Mouse (Mus musculus): ENCODE results near the gene Ran. TPM values are rescaled to one million over a fixed set of nuclear protein-coding genes. Genes with fewer than 3 reads are reported as not detected.

Ran gene
- polyA plus RNA-seq, 1 experiment: 240 TPM

DNA sequence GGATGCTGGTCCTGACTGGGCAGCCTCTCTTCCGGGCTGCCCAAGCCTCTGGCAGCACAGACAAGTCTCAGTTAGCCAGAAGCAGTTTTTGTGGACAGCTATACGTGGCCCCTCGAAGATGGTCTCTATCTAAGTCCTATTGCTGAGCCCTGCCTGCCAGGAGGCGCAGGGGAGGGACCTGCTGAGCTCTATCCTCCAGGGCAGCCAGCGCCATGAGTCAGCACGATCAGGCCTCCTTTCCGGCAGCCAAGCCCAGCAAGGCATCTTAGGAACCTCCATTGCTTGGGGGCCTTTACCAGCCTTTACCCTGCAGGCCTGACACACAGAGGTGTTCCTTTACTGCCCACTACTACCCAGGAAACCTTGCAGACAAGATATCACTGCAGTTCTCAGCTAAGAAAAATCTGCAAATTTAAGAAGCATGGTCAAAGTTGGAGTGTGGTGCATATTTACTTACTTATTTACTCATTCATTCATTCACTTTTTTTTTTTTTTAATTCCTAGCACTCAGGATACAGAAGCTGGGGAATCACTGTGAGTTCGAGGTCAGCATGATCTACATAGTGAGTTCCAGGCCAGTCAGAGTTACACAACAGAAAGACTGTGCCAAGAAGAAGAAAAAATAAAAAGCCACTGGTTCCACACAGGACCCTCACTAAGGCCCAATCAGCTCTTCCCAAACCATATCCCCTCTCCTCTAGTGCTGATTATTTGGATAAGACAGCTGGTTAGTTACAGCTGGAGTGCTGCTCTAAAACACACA is 19.0 kb upstream of the Ran start:
- DNase-seq (ENCODE audit: low read depth): no peak
- no peak for TF ChIP-seq CTCF (IDR thresholded peaks at IDR 0.05; ENCODE audit: borderline replicate concordance, extremely low read depth, insufficient read depth, insufficient read length)
- TF ChIP-seq POLR2A (IDR thresholded peaks at IDR 0.05; ENCODE audit: borderline replicate concordance, extremely low read depth, insufficient read depth, insufficient read length, poor library complexity, severe bottlenecking): no peak

DNA sequence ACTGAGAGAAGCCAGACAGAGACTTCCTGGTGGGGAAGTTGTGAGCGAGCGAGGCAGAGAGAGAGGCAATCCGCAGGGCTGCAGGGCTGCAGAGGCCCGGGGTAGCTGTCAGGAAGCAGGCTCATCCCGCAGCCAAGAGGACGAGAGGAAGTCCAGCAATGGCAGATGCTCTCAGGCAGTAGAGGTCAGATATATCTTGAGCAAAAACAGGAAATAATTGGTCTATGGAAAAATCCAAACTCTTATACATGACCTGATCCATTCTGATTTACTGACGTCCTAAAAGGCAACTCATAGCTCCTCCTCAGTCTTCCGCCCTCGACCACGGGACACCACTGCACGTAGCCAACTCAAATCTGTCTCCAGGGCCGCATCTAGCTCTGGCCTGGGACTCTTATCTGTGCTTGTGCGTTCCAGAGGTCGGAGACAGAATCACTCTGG is 17.3 kb upstream of the Ran start:
- TF ChIP-seq POLR2A (IDR thresholded peaks at IDR 0.05; ENCODE audit: borderline replicate concordance, extremely low read depth, insufficient read depth, insufficient read length, poor library complexity, severe bottlenecking) (no peak), CTCF (IDR thresholded peaks at IDR 0.05; ENCODE audit: borderline replicate concordance, extremely low read depth, insufficient read depth, insufficient read length) (no peak)
- no peak for DNase-seq (ENCODE audit: low read depth)

DNA sequence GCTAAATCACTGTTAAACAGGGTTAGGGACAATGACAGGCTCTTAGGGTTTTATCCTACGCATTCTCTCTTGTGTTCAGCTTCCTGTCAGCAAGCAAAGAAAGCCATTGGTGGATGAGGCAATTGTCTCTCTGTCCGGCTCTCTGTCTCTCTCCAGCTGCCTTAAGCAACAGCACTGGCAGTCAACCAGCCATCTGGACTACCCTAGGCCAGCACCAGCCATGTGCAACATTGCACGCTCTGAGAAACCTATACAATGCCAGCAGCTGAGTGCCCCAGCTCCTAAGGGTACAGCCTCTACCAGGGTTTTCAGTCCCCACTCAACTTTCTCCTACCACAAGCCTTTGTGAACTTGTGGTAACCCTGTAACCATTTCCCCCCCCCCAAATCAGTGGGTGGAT is 14.5 kb upstream of the Ran start:
- DNase-seq (ENCODE audit: low read depth): peak; percentile 29
- no peak for TF ChIP-seq CTCF (IDR thresholded peaks at IDR 0.05; ENCODE audit: borderline replicate concordance, extremely low read depth, insufficient read depth, insufficient read length)
- no peak for TF ChIP-seq POLR2A (IDR thresholded peaks at IDR 0.05; ENCODE audit: borderline replicate concordance, extremely low read depth, insufficient read depth, insufficient read length, poor library complexity, severe bottlenecking)

DNA sequence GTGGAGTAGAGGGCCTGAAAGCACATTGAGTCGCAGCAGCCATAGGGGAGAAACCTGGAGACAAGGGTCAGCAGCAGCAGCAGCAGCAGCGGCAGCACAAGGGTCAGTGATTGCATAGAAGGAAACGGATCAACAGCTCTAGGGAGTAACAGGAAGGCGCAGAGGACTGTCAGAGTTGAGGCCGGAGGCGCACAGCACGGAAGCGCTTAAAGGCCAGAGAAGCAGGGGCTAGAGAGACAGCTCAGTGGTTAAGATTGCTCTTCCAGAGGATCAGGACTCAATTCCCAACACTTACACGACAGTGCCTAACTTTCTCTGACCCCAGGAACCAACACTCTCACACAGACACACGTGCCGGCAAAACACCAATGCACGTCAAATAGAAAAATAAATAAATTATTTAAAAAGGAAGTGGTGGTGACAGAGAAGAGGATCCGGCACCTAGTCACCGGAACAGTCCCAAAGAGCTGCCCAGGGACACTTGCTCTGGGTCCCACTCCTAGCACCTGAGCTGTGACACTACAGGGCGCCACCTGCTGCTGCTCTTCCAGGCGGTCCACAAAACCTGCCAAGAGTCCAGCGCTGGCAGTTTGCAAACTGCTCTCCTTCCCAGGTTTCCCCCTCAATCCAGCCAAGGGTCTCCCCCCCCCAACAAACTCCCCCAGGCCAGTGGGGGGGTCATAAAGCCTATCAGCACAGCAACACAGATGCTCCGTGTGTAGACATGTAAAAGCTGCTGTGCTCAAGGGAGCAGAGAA is 13.7 kb upstream of the Ran start:
- DNase-seq (ENCODE audit: low read depth): no peak
- TF ChIP-seq CTCF (IDR thresholded peaks at IDR 0.05; ENCODE audit: borderline replicate concordance, extremely low read depth, insufficient read depth, insufficient read length): no peak
- no peak for TF ChIP-seq POLR2A (IDR thresholded peaks at IDR 0.05; ENCODE audit: borderline replicate concordance, extremely low read depth, insufficient read depth, insufficient read length, poor library complexity, severe bottlenecking)

DNA sequence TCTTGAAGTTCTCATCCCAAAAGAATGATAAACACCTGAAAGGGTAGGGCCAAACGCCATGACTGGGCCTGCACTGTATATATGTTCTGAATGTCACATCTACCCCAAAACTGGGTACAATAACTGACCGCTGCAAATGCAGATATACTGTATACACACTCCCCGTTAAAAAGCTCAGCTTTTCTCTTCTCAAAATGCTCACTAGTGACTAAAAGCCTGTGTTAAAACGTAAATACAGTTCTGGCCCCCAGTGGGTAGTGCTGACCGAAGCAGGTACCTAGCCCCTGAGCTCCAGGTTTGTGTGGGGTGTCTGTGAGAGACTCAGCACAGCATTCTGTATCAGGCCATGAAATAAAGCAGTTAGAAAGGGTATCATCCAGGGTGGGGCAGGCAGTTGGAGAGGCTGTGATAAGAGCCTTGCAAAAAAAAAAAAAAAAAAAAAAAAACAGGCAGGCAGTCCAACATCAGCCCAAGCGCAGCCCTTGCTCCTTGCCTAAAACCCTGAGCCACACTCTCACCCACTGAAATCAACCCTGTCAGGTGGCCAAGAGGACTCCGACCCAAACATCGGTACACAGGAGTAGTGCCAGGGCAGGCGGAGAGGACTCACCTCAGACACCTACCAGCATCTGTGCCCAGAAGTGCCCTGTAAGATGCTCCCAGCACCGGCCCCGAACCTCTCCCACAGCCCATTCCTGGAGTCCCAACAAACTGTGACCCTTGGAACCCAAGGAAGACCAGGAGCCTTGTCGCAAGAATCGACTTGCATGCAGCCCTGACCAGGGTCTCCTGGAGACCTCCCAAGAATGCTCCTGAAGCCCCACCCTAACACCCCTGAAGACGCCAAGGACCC is 12.5 kb upstream of the Ran start:
- DNase-seq (ENCODE audit: low read depth): no peak
- TF ChIP-seq POLR2A (IDR thresholded peaks at IDR 0.05; ENCODE audit: borderline replicate concordance, extremely low read depth, insufficient read depth, insufficient read length, poor library complexity, severe bottlenecking) (no peak), CTCF (IDR thresholded peaks at IDR 0.05; ENCODE audit: borderline replicate concordance, extremely low read depth, insufficient read depth, insufficient read length) (no peak)

DNA sequence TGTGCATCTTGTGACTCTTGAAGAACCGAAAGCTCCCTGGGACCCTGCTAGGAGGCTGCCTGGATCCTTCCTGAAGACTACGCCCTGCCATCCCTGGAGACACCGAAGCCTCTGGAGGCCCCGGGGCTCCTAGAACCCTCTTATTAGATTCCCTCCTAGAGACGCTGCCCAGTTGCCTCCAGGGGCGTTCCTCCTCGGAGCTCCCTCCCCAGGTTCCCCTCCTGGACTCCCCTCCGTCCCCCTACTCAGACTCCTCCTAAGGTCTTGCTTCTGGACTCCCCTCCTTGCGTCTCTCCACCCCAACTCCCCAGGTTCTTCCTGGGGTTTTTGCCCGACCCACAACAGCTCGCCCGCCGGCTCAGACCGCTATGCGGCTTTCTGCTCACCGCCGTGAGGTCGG is 11.9 kb upstream of the Ran start:
- no peak for TF ChIP-seq POLR2A (IDR thresholded peaks at IDR 0.05; ENCODE audit: borderline replicate concordance, extremely low read depth, insufficient read depth, insufficient read length, poor library complexity, severe bottlenecking)
- no peak for TF ChIP-seq CTCF (IDR thresholded peaks at IDR 0.05; ENCODE audit: borderline replicate concordance, extremely low read depth, insufficient read depth, insufficient read length)
- peak; percentile 37 for DNase-seq (ENCODE audit: low read depth)

DNA sequence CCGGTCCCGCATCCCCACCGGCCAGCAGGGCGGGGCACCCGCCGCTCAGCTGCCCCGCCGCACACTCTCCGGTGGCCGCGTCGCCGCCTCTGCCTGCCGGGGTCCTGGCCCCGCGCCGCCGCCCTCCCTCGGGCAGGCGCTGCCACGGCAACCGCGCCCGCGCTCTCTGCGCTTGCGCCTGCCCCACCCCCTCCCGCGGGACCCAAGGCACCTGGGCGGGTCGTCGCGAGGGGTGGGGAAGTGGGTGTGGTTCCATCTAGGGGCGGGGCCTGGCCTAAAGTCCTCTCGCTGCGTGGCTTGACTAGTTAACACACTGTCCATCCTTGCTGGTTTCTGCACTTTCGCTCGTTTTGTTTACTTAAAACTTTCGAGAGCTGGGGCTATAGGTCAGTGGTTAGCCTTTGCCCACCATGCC is 11.4 kb upstream of the Ran start, which contains the start of gene Stx2:
Stx2 (minus strand) TSS at position 163 of the 415 bp plus-strand sequence.
- DNase-seq (ENCODE audit: low read depth): peak; percentile 93
- TF ChIP-seq POLR2A (IDR thresholded peaks at IDR 0.05; ENCODE audit: borderline replicate concordance, extremely low read depth, insufficient read depth, insufficient read length, poor library complexity, severe bottlenecking) (peak; percentile 85), CTCF (IDR thresholded peaks at IDR 0.05; ENCODE audit: borderline replicate concordance, extremely low read depth, insufficient read depth, insufficient read length) (no peak)

DNA sequence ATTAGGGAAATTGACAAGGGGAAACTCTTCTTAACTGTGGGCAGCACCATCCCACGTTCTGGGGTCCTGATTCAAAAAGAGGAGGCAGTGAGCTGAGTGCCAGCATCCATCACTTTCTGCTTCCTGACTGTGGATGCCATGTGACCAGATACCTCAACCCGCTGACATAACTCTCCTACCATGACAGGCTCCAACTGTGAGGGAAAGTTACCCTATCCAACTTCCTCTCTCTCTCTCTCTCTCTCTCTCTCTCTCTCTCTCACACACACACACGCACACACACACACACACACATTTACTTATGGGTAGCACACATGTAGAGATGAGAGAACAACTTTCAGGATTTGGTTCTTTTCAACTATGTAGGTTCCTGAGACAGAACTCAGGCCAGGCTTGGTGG is 10.3 kb upstream of the Ran start:
- no peak for DNase-seq (ENCODE audit: low read depth)
- TF ChIP-seq CTCF (IDR thresholded peaks at IDR 0.05; ENCODE audit: borderline replicate concordance, extremely low read depth, insufficient read depth, insufficient read length) (no peak), POLR2A (IDR thresholded peaks at IDR 0.05; ENCODE audit: borderline replicate concordance, extremely low read depth, insufficient read depth, insufficient read length, poor library complexity, severe bottlenecking) (no peak)

DNA sequence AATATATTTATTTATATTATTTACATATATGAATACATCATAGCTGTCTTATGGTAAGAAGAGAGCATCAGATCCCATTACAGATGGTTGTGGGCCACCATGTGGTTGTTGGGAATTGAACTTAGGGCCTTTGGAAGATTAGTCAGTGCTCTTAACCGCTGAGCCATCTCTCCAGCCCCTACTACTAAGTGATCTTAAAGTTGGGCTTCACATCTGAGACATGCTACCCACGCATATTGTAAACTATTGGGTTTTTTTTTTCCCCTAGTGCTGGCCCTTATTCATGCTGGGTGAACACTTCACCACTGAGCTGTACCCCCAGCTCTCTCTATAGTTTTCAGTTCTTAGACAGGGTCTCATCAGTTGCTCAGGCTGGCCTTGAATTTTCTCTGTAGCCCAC is 8.9 kb upstream of the Ran start:
- TF ChIP-seq CTCF (IDR thresholded peaks at IDR 0.05; ENCODE audit: borderline replicate concordance, extremely low read depth, insufficient read depth, insufficient read length): no peak
- TF ChIP-seq POLR2A (IDR thresholded peaks at IDR 0.05; ENCODE audit: borderline replicate concordance, extremely low read depth, insufficient read depth, insufficient read length, poor library complexity, severe bottlenecking): no peak
- DNase-seq (ENCODE audit: low read depth): no peak

DNA sequence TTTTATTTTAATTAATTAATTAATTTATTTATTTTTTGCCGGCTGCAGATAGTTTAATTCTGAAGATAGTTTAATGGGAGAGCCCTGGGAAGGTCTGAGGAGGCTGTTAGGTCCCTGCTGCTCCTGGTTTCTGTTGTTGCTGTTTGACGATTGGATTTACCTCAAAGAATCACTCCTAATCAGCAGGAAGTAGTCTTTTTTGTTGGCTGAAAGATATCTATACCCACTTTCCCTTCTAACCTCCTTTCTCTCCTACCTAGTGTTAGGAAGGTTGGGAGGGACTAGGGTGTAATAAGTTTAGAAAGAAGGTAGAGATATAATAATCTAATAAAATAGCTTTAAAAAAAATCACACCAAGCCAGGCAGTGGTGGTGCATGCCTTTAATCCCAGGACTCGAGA is 4.8 kb upstream of the Ran start:
- TF ChIP-seq CTCF (IDR thresholded peaks at IDR 0.05; ENCODE audit: borderline replicate concordance, extremely low read depth, insufficient read depth, insufficient read length): no peak
- no peak for TF ChIP-seq POLR2A (IDR thresholded peaks at IDR 0.05; ENCODE audit: borderline replicate concordance, extremely low read depth, insufficient read depth, insufficient read length, poor library complexity, severe bottlenecking)
- no peak for DNase-seq (ENCODE audit: low read depth)

DNA sequence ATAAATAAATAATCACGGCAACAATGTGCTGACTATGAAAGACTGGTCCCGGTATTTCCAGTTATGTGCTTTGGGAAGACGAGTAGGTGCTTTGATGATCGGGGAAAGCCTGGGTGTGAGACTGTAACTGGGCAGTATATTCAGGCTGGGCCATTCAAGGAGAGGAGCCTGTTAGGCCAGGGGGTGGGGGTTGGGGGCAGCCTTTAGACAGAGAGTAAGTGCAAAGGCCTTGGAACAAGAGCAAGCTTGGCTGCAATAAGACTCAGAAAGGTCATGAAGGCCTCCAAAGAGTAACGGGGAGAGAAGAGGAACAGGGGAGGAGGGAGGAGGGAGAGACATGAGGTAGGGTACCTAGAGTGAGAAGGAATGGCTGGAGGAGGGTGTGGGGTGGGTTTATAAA is 4.3 kb upstream of the Ran start:
- no peak for TF ChIP-seq CTCF (IDR thresholded peaks at IDR 0.05; ENCODE audit: borderline replicate concordance, extremely low read depth, insufficient read depth, insufficient read length)
- no peak for TF ChIP-seq POLR2A (IDR thresholded peaks at IDR 0.05; ENCODE audit: borderline replicate concordance, extremely low read depth, insufficient read depth, insufficient read length, poor library complexity, severe bottlenecking)
- no peak for DNase-seq (ENCODE audit: low read depth)
